Mouse (Mus musculus) retina, postnatal 7 days (tissue): ENCODE measurements around the gene Sspo.

Experiments
- DNase-seq: peaks from one replicate; pipeline ENCODE4 v3.0.0-alpha.2; 2012; ENCODE audit warnings: low read depth, low spot score

Gene Sspo

GRCm38 (mm10) chr6:48539860-48540259 lies 91.8 kb downstream of the Sspo start:
- no peak for DNase-seq

GRCm38 (mm10) chr6:48540721-48541120 lies 92.7 kb downstream of the Sspo start:
- no peak for DNase-seq

DNA sequence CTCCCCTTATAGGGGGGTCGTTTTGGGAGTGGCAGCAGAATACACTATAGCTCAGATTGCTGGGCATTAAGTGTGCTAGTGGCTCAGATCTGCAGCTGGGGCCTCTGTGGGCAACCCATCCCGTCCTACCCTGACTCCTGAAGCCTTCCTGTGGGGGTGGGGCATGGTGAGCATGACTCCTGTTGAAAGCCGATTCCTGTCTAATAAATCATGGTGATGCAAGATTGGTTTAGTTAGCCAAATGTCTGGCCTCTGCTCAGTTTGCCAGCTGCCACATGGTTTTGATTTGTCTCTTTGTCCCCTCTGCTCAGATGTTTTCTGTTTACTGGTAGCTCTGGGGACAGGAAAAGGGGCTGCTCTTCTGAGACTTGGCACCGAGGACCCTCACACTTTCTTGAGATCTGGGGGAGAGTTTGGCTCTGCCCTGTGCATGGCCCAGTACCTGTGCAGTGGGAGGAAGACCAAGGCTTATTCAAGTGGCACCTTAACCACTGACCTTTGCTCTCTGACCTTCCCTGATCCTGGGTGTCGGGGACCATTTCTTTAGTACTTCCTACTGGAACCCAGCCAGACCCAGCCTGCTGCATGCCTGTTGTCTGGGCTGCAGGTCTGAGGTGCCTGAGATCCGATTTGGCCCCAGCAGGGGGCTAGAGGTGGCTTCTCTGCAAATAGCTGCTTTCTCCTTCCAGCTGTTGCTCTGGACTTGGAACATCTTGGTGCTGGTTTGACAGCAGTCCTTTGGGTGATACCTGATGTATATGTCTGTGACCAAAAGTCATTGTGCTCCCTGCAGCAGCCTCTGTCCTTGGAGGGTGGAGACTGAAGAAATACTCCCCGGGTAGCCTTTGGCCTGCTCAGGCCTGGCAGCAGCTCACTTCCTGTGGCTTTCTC lies 93.8 kb downstream of the Sspo start:
- DNase-seq: no peak

- no peak for DNase-seq
Observed at GRCm38 (mm10) chr6:48542631-48543030, 94.6 kb downstream of the Sspo start.

DNA sequence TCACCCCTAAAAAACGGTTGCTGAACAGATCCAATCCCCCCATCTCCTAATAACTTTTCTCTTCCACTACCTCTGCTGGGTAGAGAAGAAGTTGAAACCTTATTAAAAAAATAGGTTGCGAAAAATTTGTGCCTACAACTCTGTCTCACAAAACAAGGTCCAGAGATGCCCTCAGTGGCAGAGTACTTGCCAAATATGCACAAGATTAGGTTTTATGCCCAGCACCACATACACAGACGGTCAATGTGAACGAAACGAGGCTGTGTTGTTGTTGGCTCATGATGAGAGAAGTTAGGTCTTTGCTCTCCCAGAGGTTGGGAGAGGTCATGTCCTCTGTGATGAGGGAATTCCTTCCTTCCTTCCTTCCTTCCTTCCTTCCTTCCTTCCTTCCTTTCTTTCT lies 97.2 kb downstream of the Sspo start:
- DNase-seq: no peak

DNA sequence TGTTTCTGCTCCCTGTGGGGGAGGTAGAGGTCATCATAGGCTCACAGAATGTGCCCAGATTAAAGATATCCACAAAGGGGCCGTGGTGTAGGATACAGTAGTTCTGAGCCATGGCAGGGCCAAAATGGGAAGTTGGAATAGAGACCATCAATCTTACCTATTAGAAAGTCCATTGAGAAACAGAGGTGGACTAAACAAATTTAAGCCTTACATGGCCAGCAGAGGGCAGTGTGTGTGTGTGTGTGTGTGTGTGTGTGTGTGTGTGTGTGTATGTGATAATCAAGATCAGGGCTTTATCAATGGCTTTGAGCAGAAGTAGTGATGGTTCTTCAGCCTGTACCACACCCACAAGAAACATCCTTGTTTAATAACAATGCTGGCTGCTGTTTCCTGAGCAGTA lies 98.2 kb downstream of the Sspo start:
- DNase-seq: no peak

DNA sequence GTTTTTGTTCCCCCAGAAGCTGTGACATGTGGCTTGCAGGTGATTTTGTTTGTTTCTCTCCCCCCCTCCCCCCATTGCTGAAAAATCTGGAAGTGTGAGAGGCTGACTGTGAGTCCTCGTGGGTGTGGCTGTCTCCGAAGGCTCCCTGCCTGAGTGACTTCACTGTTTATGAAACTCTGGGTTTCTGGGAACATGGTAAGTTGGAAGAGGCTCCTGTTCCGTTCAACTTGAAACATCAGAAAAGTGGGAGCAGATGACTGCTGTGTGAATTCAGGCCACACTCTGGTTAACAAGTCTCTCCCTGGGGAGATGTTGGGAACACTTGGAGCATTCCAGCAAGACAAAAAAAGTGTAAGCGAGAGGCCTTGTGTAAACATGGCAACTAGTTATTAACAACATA lies 98.8 kb downstream of the Sspo start:
- DNase-seq: no peak

GRCm38 (mm10) chr6:48548314-48548713 lies 100.3 kb downstream of the Sspo start:
- no peak for DNase-seq
